In the genomic region with DNA sequence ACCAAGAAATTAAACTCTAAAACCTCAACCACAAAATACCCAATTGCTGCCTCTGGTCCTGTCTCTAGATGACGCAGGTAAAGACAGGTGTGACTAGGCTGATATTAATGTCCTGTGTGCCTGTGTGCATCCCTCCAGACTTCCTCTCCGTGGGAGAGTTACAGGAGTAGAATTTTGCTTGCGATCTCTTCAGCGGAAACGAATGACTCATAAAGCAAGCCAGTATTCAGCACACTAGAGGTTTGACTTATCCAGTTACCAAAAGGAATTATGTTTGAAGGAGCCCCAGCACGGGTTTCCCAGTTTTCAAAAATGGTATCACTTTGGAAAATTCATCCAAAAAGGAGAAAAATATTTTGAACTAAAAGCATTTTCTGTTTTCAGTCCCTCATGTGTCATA, we compare ENCODE assay signal across 21 mouse cellular contexts.
"Had no signal": no experiment of that assay in that cellular context is flagged by ENCODE, and none has a peak within 500 bp of the region (broad histone marks: within the 10 kb centered on the region; RNA-seq: fewer than 3 reads in every experiment).

No protein-coding gene starts in this region.

- ATAC-seq: forebrain, embryonic 13.5 days; forebrain, embryonic 14.5 days; forebrain, embryonic 15.5 days; forebrain, embryonic 16.5 days; forebrain, postnatal 0 days had no signal

- DNase-seq: cerebellum, adult 8-10 months; cerebellum, adult 9-10 months; cerebellum, adult 9-11 months; cerebellum, postnatal 10 days; cerebellum, postnatal 14 days; cerebellum, postnatal 25 days; cerebellum, postnatal 36 days; embryo, embryonic 11 days; forebrain, postnatal 0 days; gastrocnemius, adult 2 months; gastrocnemius, postnatal 10 days; gastrocnemius, postnatal 14 days; gastrocnemius, postnatal 25 days; gastrocnemius, postnatal 36 days; heart, adult 11 months; heart, adult 18-20 months; heart, adult 2 months had no signal
